Mouse (Mus musculus) MEL (cell line): ENCODE measurements around the gene Got1. TPM values are rescaled to one million over a fixed set of nuclear protein-coding genes. Genes with fewer than 3 reads are reported as not detected.

ENCODE experiments used
- DNase-seq: peaks from one replicate; pipeline ENCODE4 v3.0.0; 2011; ENCODE audit warnings: low read depth, low spot score
- H3K27ac ChIP-seq: 2 replicates; pipeline ENCODE4 v1.5.1; 2012; ENCODE audit warnings: low read depth, mild to moderate bottlenecking, control low read depth, low read length, moderate library complexity; ENCODE audit not compliant: control insufficient read depth
- H3K27me3 ChIP-seq, 2 experiments: fragments of 150-350 bp in 1 of 2; sonication (generic) in 1 of 2; 2 replicates each; pipeline ENCODE4 v1.6.1; 2012; ENCODE audit warnings: low read length in 2 of 2, mild to moderate bottlenecking in 2 of 2, improper control_type of control experiment in 1 of 2, moderate library complexity in 1 of 2; ENCODE audit not compliant: insufficient read depth in 2 of 2, control insufficient read depth in 1 of 2
- H3K36me3 ChIP-seq, 2 experiments: 2 replicates each; pipeline ENCODE4 v1.6.1; 2012 to 2014; ENCODE audit warnings: low read length in 2 of 2, improper control_type of control experiment in 1 of 2, inconsistent platforms in 1 of 2, mild to moderate bottlenecking in 1 of 2; ENCODE audit not compliant: insufficient read depth in 2 of 2, control insufficient read depth in 1 of 2
- H3K4me1 ChIP-seq, 2 experiments: fragments of 150-350 bp in 1 of 2; sonication (generic) in 1 of 2; 2 replicates each; pipeline ENCODE4 v1.6.1; 2012; ENCODE audit warnings: low read length in 2 of 2, improper control_type of control experiment in 1 of 2, mild to moderate bottlenecking in 1 of 2; ENCODE audit not compliant: insufficient read depth in 2 of 2, control insufficient read depth in 1 of 2
- H3K4me3 ChIP-seq, 2 experiments: fragments of 150-350 bp in 1 of 2; sonication (generic) in 1 of 2; 2 replicates each; pipeline ENCODE4 v1.5.1; 2012; ENCODE audit warnings: low read depth in 2 of 2, low read length in 2 of 2, mild to moderate bottlenecking in 2 of 2, moderate library complexity in 2 of 2, control low read depth in 1 of 2, improper control_type of control experiment in 1 of 2; ENCODE audit not compliant: control insufficient read depth in 1 of 2, insufficient read depth in 1 of 2
- H3K79me2 ChIP-seq: 2 replicates; pipeline ENCODE4 v1.6.1; 2012; ENCODE audit warnings: mild to moderate bottlenecking, low read length, moderate library complexity; ENCODE audit not compliant: control insufficient read depth, poor library complexity, insufficient read depth
- H3K9ac ChIP-seq: 2 replicates; pipeline ENCODE4 v1.6.1; 2012; ENCODE audit warnings: low read depth, mild to moderate bottlenecking, control low read depth, low read length, moderate library complexity; ENCODE audit not compliant: control insufficient read depth, poor library complexity, severe bottlenecking
- H3K9me3 ChIP-seq: fragments of 150-350 bp; sonication (generic); replicated peaks from 2 replicates; pipeline ENCODE4 v1.6.1; 2012; ENCODE audit warnings: mild to moderate bottlenecking, low read length, improper control_type of control experiment, moderate library complexity; ENCODE audit not compliant: insufficient read depth
- CHD2 ChIP-seq: IDR thresholded peaks from 2 replicates; pipeline ENCODE4 v1.6.1; 2011; ENCODE audit warnings: low read length, improper control_type of control experiment
- CTCF ChIP-seq, 3 experiments: IDR thresholded peaks in 2 of 3; conservative IDR thresholded peaks in 1 of 3; 2 replicates each; pipeline ENCODE4 v1.5.1; 2011 to 2012; ENCODE audit warnings: low read length in 3 of 3, low read depth in 2 of 3, mild to moderate bottlenecking in 2 of 3, improper control_type of control experiment in 1 of 3, inconsistent platforms in 1 of 3, mixed read lengths in 1 of 3, moderate library complexity in 1 of 3; ENCODE audit not compliant: control insufficient read depth in 1 of 3, insufficient read depth in 1 of 3, poor library complexity in 1 of 3, severe bottlenecking in 1 of 3
- ETS1 ChIP-seq: IDR thresholded peaks from 2 replicates; pipeline ENCODE4 v1.6.1; 2012; ENCODE audit warnings: low read depth, mild to moderate bottlenecking, inconsistent platforms, low read length, improper control_type of control experiment, moderate library complexity
- HCFC1 ChIP-seq: IDR thresholded peaks from 2 replicates; pipeline ENCODE4 v1.6.1; 2012; ENCODE audit warnings: low read depth, mild to moderate bottlenecking, inconsistent platforms, low read length, improper control_type of control experiment, moderate library complexity
- MAX ChIP-seq: IDR thresholded peaks from 2 replicates; pipeline ENCODE4 v1.6.1; 2011; ENCODE audit warnings: low read length, improper control_type of control experiment
- MAZ ChIP-seq: IDR thresholded peaks from 2 replicates; pipeline ENCODE4 v1.6.1; 2012; ENCODE audit warnings: low read depth, mild to moderate bottlenecking, inconsistent platforms, low read length, improper control_type of control experiment
- MXI1 ChIP-seq: IDR thresholded peaks from 2 replicates; pipeline ENCODE4 v1.6.1; 2011; ENCODE audit warnings: mild to moderate bottlenecking, low read depth, low read length, improper control_type of control experiment
- NELFE ChIP-seq: IDR thresholded peaks from 2 replicates; pipeline ENCODE4 v1.6.1; 2011; ENCODE audit warnings: low read depth, low read length, improper control_type of control experiment
- NRF1 ChIP-seq: IDR thresholded peaks from 2 replicates; pipeline ENCODE4 v1.6.1; 2014; ENCODE audit warnings: low read depth, mild to moderate bottlenecking, inconsistent platforms, low read length, improper control_type of control experiment, moderate library complexity; ENCODE audit not compliant: poor library complexity, insufficient read depth, severe bottlenecking
- POLR2A ChIP-seq, 2 experiments: IDR thresholded peaks; 2 replicates each; pipeline ENCODE4 v1.6.1; 2011 to 2012; ENCODE audit warnings: low read length in 2 of 2, mild to moderate bottlenecking in 2 of 2, control low read depth in 1 of 2, improper control_type of control experiment in 1 of 2, low read depth in 1 of 2, moderate library complexity in 1 of 2; ENCODE audit not compliant: control insufficient read depth in 1 of 2, insufficient read depth in 1 of 2, poor library complexity in 1 of 2
- POLR2AphosphoS5 ChIP-seq: IDR thresholded peaks from 2 replicates; pipeline ENCODE4 v1.6.1; 2012; ENCODE audit warnings: low read depth, borderline replicate concordance, mild to moderate bottlenecking, inconsistent platforms, low read length, moderate library complexity, mixed read lengths
- RAD21 ChIP-seq: IDR thresholded peaks from 2 replicates; pipeline ENCODE4 v1.6.1; 2011; ENCODE audit warnings: mild to moderate bottlenecking, low read depth, low read length, improper control_type of control experiment
- TAL1 ChIP-seq: IDR thresholded peaks from 2 replicates; pipeline ENCODE4 v1.6.1; 2012; ENCODE audit warnings: mild to moderate bottlenecking, inconsistent platforms, low read length, moderate library complexity, mixed read lengths
- TCF12 ChIP-seq: IDR thresholded peaks from 2 replicates; pipeline ENCODE4 v1.6.1; 2014; ENCODE audit warnings: low read depth, mild to moderate bottlenecking, inconsistent platforms, low read length, improper control_type of control experiment, moderate library complexity
- USF1 ChIP-seq: IDR thresholded peaks from 2 replicates; pipeline ENCODE4 v1.6.1; 2014; ENCODE audit warnings: low read depth, mild to moderate bottlenecking, inconsistent platforms, low read length, improper control_type of control experiment, moderate library complexity
- ZKSCAN1 ChIP-seq: IDR thresholded peaks from 2 replicates; pipeline ENCODE4 v1.6.1; 2012; ENCODE audit warnings: low read depth, mild to moderate bottlenecking, inconsistent platforms, low read length, improper control_type of control experiment, moderate library complexity
- ZMIZ1 ChIP-seq: IDR thresholded peaks from 2 replicates; pipeline ENCODE4 v1.6.1; 2012; ENCODE audit warnings: low read depth, mild to moderate bottlenecking, inconsistent platforms, low read length, improper control_type of control experiment, moderate library complexity
- ZNF384 ChIP-seq: IDR thresholded peaks from 2 replicates; pipeline ENCODE4 v1.6.1; 2012; ENCODE audit warnings: low read depth, mild to moderate bottlenecking, inconsistent platforms, low read length, improper control_type of control experiment
- polyA plus RNA-seq, 2 experiments: library from polyadenylated mRNA; stranded (reverse) in 1 of 2; unstranded in 1 of 2; fragments of >175 nt in 1 of 2; fragments of >200 nt in 1 of 2; gene quantifications; 2 replicates each; pipeline versions ENCODE4 v1.2.1 to v1.2.4; 2012; ENCODE audit warnings: low replicate concordance in 2 of 2, low read depth in 1 of 2; ENCODE audit not compliant: insufficient read length in 2 of 2, insufficient read depth in 1 of 2, missing spikeins in 1 of 2
- total RNA-seq: library from RNA; depleted of rRNA; stranded (reverse); fragments of 300-350 nt; gene quantifications from 2 replicates; pipeline ENCODE4 v1.2.3, GENCODE M21; 2012

Gene Got1
- total and polyA plus RNA-seq, 3 experiments = 60.4 to 213 (median 106) TPM

DNA sequence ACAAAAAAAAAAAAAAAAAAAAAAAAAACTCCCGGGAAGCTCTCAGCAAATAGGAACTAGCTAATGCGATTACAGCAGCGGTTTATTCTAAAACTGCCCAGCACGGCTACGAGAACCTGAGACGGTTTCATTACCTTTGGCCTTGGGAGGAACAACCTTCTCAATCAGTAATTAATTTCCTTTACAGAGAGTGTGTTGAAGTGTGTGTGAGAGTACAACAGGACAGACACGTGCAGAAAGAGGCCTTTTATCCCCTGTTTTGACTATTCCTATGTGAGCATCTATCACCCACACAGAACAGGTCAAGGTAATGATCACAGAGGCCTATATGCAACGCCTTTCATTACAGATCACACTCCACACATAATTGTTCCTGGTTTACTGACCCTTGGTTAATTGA lies 3.0 kb downstream of the Got1 start:
- no peak for DNase-seq
- peaks cover 65% of the 10 kb centered on the region for H3K79me2 ChIP-seq
- H3K27me3 ChIP-seq = no peaks in the 10 kb centered on the region
- TF ChIP-seq POLR2AphosphoS5 = no peak
- TF ChIP-seq ZNF384 = 0 out of 2 replicates have a peak, but pooled peaks have one; percentile 27
- TF ChIP-seq, all 39 proteins: peak for 1
- Histone ChIP-seq H3K9ac (no peak overlapping the region), H3K4me1 (peaks cover 8 to 16% of the 10 kb centered on the region in 2 experiments; a peak in 3 of 4 replicates), H3K4me3 (no peak overlapping the region), H3K27ac (no peak overlapping the region), H3K9me3 (no peaks in the 10 kb centered on the region), H3K36me3 (peaks cover 17 to 23% of the 10 kb centered on the region in 2 experiments)

DNA sequence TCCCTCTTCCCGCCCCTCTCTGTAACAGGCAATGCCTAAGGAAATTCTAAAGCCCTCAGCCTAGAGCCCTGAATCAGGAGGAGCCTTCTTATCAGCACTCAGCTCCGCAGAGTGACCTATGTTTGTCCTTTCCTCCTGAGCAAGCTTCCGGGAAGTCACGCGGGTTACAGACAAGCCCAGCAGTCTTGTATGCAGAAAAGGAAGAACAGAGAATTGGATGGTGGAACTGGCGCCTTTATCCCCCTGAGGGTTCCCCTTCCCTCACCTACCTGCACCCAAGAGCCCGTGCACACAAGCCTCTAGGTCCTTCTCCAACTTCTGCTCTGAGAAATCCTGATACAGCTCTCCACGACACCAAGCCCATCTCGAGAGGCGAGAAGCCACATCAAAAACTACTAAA lies 4.0 kb downstream of the Got1 start:
- no peak overlapping the region for H3K9ac ChIP-seq
- H3K79me2 ChIP-seq = peaks cover 69% of the 10 kb centered on the region
- peaks cover 17 to 20% of the 10 kb centered on the region in 2 experiments for H3K36me3 ChIP-seq
- H3K4me3 ChIP-seq = no peak overlapping the region
- H3K9me3 ChIP-seq = no peaks in the 10 kb centered on the region
- no peak for DNase-seq
- no peak for TF ChIP-seq CHD2
- no peak for TF ChIP-seq MXI1
- TF ChIP-seq TAL1 = no peak
- no peak for TF ChIP-seq TCF12
- TF ChIP-seq NRF1 = no peak
- TF ChIP-seq HCFC1 = no peak
- no peak for TF ChIP-seq ETS1
- no peak for TF ChIP-seq POLR2A (IDR thresholded peaks at IDR 0.05; ENCODE audit: control insufficient read depth in 1 of 2, insufficient read depth in 1 of 2, low read depth in 1 of 2, low read length in 2 of 2, poor library complexity in 1 of 2)
- no peak for TF ChIP-seq MAZ
- no peak for TF ChIP-seq RAD21
- TF ChIP-seq USF1 = no peak
- TF ChIP-seq MAX = no peak
- TF ChIP-seq CTCF (IDR thresholded peaks at IDR 0.05 in 2 of 3, conservative IDR thresholded peaks at IDR 0.05 in 1 of 3; ENCODE audit: control insufficient read depth in 1 of 3, insufficient read depth in 1 of 3, low read depth in 2 of 3, low read length in 3 of 3, poor library complexity in 1 of 3, severe bottlenecking in 1 of 3) = no peak
- TF ChIP-seq ZMIZ1 = no peak
- TF ChIP-seq ZNF384 = no peak
- TF ChIP-seq POLR2AphosphoS5 = no peak
- no peak for TF ChIP-seq NELFE
- no peak for TF ChIP-seq ZKSCAN1
- peaks cover 6 to 10% of the 10 kb centered on the region in 2 experiments; a peak in 3 of 4 replicates for H3K4me1 ChIP-seq
- H3K27me3 ChIP-seq = no peaks in the 10 kb centered on the region
- no peak overlapping the region for H3K27ac ChIP-seq
